Mouse (Mus musculus) hindbrain, embryonic 11.5 days (tissue): ENCODE results near the gene Olfr288. TPM values are rescaled to one million over a fixed set of nuclear protein-coding genes. Genes with fewer than 3 reads are reported as not detected.

Source experiments
- ATAC-seq: fragments of 200-750 bp; cut with Nextera tagmentation; 2 replicates; pipeline ENCODE4 v1.8.0; 2017; ENCODE audit warnings: mild to moderate bottlenecking, moderate TSS enrichment, moderate library complexity; ENCODE audit not compliant: low FRiP score
- DNase-seq: peaks from one replicate; pipeline ENCODE4 v3.0.0-alpha.2; 2015; ENCODE audit warnings: low spot score
- H3K27ac ChIP-seq: fragments of 300-500 bp; sonication (generic); 2 replicates; pipeline ENCODE4 v1.5.1; 2014; ENCODE audit warnings: mild to moderate bottlenecking, low read depth, low read length
- H3K27me3 ChIP-seq: fragments of 300-500 bp; sonication (generic); 2 replicates; pipeline ENCODE4 v1.6.1; 2014; ENCODE audit warnings: mild to moderate bottlenecking, low read length, moderate library complexity, mixed read lengths; ENCODE audit not compliant: control insufficient read depth, insufficient read depth
- H3K36me3 ChIP-seq: fragments of 300-500 bp; sonication (generic); 2 replicates; pipeline ENCODE4 v1.6.1; 2014; ENCODE audit warnings: mild to moderate bottlenecking, low read length, moderate library complexity, mixed read lengths; ENCODE audit not compliant: control insufficient read depth, insufficient read depth
- H3K4me1 ChIP-seq: fragments of 300-500 bp; sonication (generic); replicated peaks from 2 replicates; pipeline ENCODE4 v1.6.1; 2014; ENCODE audit warnings: low read length, mixed read lengths; ENCODE audit not compliant: control insufficient read depth, insufficient read depth
- H3K4me2 ChIP-seq: fragments of 300-500 bp; sonication (generic); replicated peaks from 2 replicates; pipeline ENCODE4 v1.6.1; 2014; ENCODE audit warnings: mild to moderate bottlenecking, low read depth, low read length
- H3K4me3 ChIP-seq: fragments of 300-500 bp; sonication (generic); 2 replicates; pipeline ENCODE4 v1.5.1; 2014; ENCODE audit warnings: low read depth, low read length
- H3K9ac ChIP-seq: fragments of 300-500 bp; sonication (generic); 2 replicates; pipeline ENCODE4 v1.6.1; 2014; ENCODE audit warnings: low read depth, low read length
- H3K9me3 ChIP-seq: fragments of 300-500 bp; sonication (generic); 2 replicates; pipeline ENCODE4 v1.6.1; 2016; ENCODE audit warnings: low read length; ENCODE audit not compliant: control insufficient read depth
- WGBS: fragments of 180-500 bp; shearing (Covaris S2); extraction: QIAGEN DNeasy Blood & Tissue Kit; methylation state at CpG from one replicate; pipeline ENCODE4 v1.1.7; 2014; 5-methylcytosine and 5-hydroxymethylcytosine counted together
- polyA plus RNA-seq: library from polyadenylated mRNA; unstranded; fragments of >200 nt; fragmentation: Nextera tagmentation; extraction: Ambion mirVana; gene quantifications from 2 replicates; pipeline ENCODE4 v1.2.1, GENCODE M21; 2014

The Olfr288 gene
- polyA plus RNA-seq, 1 experiment from 2014 or later: not detected

GRCm38 (mm10) chr15:98157253-98157652 is 38.1 kb downstream of the Olfr288 start:
- Histone ChIP-seq H3K4me3 (no peak overlapping the region), H3K27ac (no peak overlapping the region), H3K27me3 (no peaks in the 10 kb centered on the region), H3K9ac (no peak overlapping the region), H3K4me1 (0 out of 2 replicates have a peak, but pooled peaks cover 2% of the 10 kb centered on the region), H3K4me2 (no peak overlapping the region), H3K36me3 (no peaks in the 10 kb centered on the region), H3K9me3 (no peaks in the 10 kb centered on the region)
- WGBS: 72% methylated on average over 1 of the region's 1 CpGs
- DNase-seq (no peak), ATAC-seq (no peak)

DNA sequence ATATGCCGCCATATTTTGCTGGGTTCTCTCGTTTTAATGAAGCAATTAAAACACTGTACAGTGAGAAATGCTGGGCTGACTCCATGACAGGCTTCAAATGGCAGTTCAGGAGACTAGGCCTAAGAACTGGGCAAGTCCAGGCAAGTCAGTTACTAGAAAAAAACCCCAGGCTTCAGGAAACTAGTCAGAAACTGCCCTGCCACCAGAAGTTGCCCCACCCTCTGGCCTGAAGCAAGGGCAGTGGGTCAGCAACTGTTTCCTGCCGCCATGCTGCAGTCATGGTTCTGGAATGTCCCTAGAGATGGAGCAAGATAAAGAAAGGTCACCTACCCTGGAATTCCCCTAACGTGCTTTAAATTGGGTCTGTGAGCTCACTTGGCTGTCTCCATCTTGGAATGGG is 39.4 kb downstream of the Olfr288 start:
- 77% methylated on average over 4 of the region's 4 CpGs for WGBS
- H3K9me3 ChIP-seq: no peaks in the 10 kb centered on the region
- no peak for DNase-seq

GRCm38 (mm10) chr15:98155272-98155671 is 40.1 kb downstream of the Olfr288 start:
- Histone ChIP-seq H3K9me3 (no peaks in the 10 kb centered on the region), H3K9ac (no peak overlapping the region), H3K4me3 (no peak overlapping the region), H3K27me3 (no peaks in the 10 kb centered on the region), H3K27ac (no peak overlapping the region), H3K36me3 (no peaks in the 10 kb centered on the region), H3K4me1 (no peaks in the 10 kb centered on the region), H3K4me2 (no peak overlapping the region)
- ATAC-seq (no peak), DNase-seq (no peak)
- WGBS: 94% methylated on average over 5 of the region's 5 CpGs

More for the DNA sequence above, 39.4 kb downstream of the Olfr288 start:
- Histone ChIP-seq H3K27me3 (no peaks in the 10 kb centered on the region), H3K4me3 (no peak overlapping the region), H3K9ac (no peak overlapping the region), H3K27ac (no peak overlapping the region), H3K4me2 (no peak overlapping the region), H3K4me1 (no peaks in the 10 kb centered on the region), H3K36me3 (no peaks in the 10 kb centered on the region)
- ATAC-seq: no peak

DNA sequence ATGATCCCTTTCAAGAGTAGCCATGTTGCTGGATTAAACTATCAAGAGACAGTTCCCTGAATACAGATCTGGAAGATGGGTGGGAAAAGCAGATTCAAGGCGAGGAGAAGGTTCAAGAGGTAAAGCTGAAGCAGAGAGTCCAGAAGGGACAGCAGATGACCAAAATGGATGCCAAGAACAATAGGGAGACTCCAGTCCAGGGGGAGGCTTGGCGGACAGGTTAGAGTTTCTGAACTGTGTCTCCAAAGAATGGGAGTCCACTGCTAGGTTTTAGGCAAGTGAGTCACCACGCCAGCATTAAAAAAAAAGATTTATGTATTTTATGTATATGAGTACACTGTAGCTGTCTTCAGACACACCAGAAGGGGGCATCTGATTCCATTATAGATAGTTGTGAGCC is 40.7 kb downstream of the Olfr288 start:
- Histone ChIP-seq H3K36me3 (no peaks in the 10 kb centered on the region), H3K4me1 (no peaks in the 10 kb centered on the region), H3K27me3 (no peaks in the 10 kb centered on the region), H3K9ac (no peak overlapping the region), H3K27ac (no peak overlapping the region), H3K4me2 (no peak overlapping the region), H3K9me3 (no peaks in the 10 kb centered on the region), H3K4me3 (no peak overlapping the region)
- DNase-seq: no peak
- no peak for ATAC-seq
- 81% methylated on average over 3 of the region's 3 CpGs for WGBS

DNA sequence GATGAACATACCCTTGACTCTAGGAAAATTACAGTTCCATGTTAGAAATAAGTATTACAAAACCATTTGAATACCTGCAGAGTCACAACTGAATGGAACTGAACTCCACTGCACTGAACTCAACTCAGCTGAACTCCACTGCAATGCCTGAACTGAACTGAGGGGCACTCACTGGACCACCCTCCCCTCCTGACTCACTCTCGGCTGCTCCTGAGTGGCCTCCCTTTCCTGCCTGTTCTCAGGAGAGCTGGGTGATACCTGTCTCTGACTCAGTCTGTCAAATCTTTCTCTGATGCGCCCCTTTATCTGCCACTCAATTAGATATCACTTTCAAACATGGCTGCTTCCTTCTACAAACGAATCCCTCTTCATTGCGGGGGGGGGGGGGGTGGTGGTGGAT is 41.2 kb downstream of the Olfr288 start:
- no peak for ATAC-seq
- no peaks in the 10 kb centered on the region for H3K4me1 ChIP-seq
- no peak overlapping the region for H3K9ac ChIP-seq
- 78% methylated on average over 4 of the region's 4 CpGs for WGBS
- no peak for DNase-seq
- no peaks in the 10 kb centered on the region for H3K27me3 ChIP-seq
- no peak overlapping the region for H3K27ac ChIP-seq
- H3K4me2 ChIP-seq: no peak overlapping the region
- H3K36me3 ChIP-seq: no peaks in the 10 kb centered on the region
- no peaks in the 10 kb centered on the region for H3K9me3 ChIP-seq
- H3K4me3 ChIP-seq: no peak overlapping the region

DNA sequence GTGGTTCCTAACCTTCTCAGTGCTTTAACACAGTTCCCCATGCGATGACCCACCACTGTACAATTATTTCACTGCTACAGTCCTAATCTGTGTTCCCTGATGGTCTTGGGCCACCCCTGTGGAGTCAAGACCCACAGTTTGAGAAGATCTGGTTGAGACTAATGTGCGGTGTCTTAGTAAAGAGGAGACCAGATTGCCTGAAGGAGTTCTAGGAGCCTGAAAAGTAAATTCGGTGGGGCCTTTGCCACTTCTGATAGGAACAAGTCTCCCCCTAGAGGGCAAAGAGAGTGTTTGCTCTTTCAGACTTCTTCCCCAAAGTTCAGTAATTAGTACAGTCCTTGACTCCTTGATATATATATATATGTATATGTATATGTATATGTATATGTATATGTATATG is 41.7 kb downstream of the Olfr288 start:
- DNase-seq: peak; percentile 54
- WGBS: 43% methylated on average over 3 of the region's 3 CpGs

DNA sequence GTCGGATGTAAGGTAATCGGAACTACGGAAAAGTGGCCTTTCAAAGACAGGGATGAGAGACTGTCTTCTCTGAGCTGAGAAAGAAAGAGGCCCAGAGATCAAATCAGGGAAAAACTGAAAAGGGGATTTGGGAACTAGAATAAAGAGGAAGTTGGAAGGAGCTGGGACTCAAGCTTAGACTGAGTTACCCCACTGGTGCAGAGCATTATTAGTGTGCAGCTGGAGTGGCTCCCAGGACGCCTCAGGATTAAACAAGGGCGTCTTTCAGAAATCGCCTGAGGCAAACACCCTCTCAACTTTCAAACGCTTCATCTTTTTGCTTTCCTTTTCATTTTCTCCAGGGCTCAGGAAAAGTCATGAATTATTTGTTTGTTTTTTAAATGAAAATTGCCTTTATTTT is 42.4 kb downstream of the Olfr288 start:
- Histone ChIP-seq H3K27me3 (no peaks in the 10 kb centered on the region), H3K36me3 (no peaks in the 10 kb centered on the region), H3K4me2 (no peak overlapping the region), H3K9ac (no peak overlapping the region), H3K4me3 (no peak overlapping the region), H3K27ac (no peak overlapping the region), H3K4me1 (no peaks in the 10 kb centered on the region), H3K9me3 (no peaks in the 10 kb centered on the region)
- DNase-seq (no peak), ATAC-seq (no peak)
- 73% methylated on average over 7 of the region's 7 CpGs for WGBS

More for the DNA sequence above, 41.7 kb downstream of the Olfr288 start:
- Histone ChIP-seq H3K4me3 (no peak overlapping the region), H3K36me3 (no peaks in the 10 kb centered on the region), H3K27me3 (no peaks in the 10 kb centered on the region), H3K4me2 (no peak overlapping the region), H3K27ac (no peak overlapping the region), H3K9ac (no peak overlapping the region), H3K4me1 (no peaks in the 10 kb centered on the region), H3K9me3 (no peaks in the 10 kb centered on the region)
- no peak for ATAC-seq

- ATAC-seq (no peak), DNase-seq (no peak)
- no peak overlapping the region for H3K4me2 ChIP-seq
- H3K27me3 ChIP-seq: no peaks in the 10 kb centered on the region
- H3K9me3 ChIP-seq: no peaks in the 10 kb centered on the region
- H3K27ac ChIP-seq: no peak overlapping the region
- no peaks in the 10 kb centered on the region; the same call in 1 of the 2 replicates for H3K4me1 ChIP-seq
- no peak overlapping the region for H3K4me3 ChIP-seq
- no peaks in the 10 kb centered on the region for H3K36me3 ChIP-seq
- H3K9ac ChIP-seq: no peak overlapping the region
- WGBS: 82% methylated on average over 10 of the region's 10 CpGs
Observed at GRCm38 (mm10) chr15:98149166-98149602, 46.2 kb downstream of the Olfr288 start.

- Histone ChIP-seq H3K36me3 (no peaks in the 10 kb centered on the region), H3K4me3 (no peak overlapping the region), H3K27me3 (no peaks in the 10 kb centered on the region), H3K9me3 (no peaks in the 10 kb centered on the region), H3K9ac (no peak overlapping the region), H3K4me1 (no peaks in the 10 kb centered on the region; the same call in 1 of the 2 replicates), H3K27ac (no peak overlapping the region), H3K4me2 (no peak overlapping the region)
- DNase-seq: no peak
- ATAC-seq: no peak
- WGBS: 79% methylated on average over 3 of the region's 3 CpGs
Observed at GRCm38 (mm10) chr15:98148356-98148755, 47.0 kb downstream of the Olfr288 start.
